Mouse (Mus musculus) T-cell, adult 66 days (primary cell): Measurements from ENCODE around the gene Krtap19-3. TPM values are rescaled to one million over a fixed set of nuclear protein-coding genes. Genes with fewer than 3 reads are reported as not detected.

Experiments
- total RNA-seq, 2 experiments: library from RNA; stranded (reverse); gene quantifications; 3 replicates in 1 of 2; 4 replicates in 1 of 2; pipeline ENCODE4 v1.2.4; 2023

Gene Krtap19-3
- total RNA-seq = not detected

GRCm38 (mm10) chr16:88877938-88878337 lies at the start of gene Krtap19-3:
Krtap19-3 (minus strand) TSS chr16:88878038.

GRCm38 (mm10) chr16:88896357-88896756 lies 18.5 kb upstream of the Krtap19-3 start, which contains the start of gene Krtap19-5:
Krtap19-5 (minus strand) TSS chr16:88896457.

DNA sequence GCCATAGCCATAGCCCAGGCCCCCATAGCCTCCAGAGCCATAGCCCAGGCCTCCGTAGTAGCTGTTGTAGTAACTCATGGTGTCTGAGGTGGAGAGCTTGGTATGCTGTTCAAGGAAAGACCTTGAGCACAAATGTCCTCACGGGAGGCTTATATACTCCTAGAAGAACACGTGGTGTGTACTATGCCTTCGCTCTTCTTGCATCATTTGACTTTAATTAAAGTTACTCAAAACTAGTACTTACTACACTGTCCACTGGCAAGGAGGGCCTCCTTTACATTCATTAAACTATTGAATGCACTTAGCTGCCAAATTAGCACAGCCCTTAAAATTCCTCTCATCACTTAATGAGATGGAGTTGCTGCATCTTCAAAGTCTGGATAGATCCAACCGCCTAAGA lies 7.2 kb upstream of the Krtap19-3 start, which contains the start of gene Krtap19-4:
TSS of gene Krtap19-4 (minus strand) at position 101 of the 400 bp plus-strand sequence.

GRCm38 (mm10) chr16:88874169-88874568 lies 3.7 kb downstream of the Krtap19-3 start, which contains the start of gene Krtap19-2:
Krtap19-2 (minus strand) TSS chr16:88874269.

GRCm38 (mm10) chr16:88869311-88869710 lies 8.5 kb downstream of the Krtap19-3 start, which contains the start of gene Krtap19-1:
Krtap19-1 (minus strand) TSS chr16:88869411.

Other genes starting within 250 kb of the Krtap19-3 start
- gene Krtap26-1, start 230.2 kb downstream of the Krtap19-3 start, total RNA-seq = not detected
- gene Krtap27-1, start 206.4 kb downstream of the Krtap19-3 start, total RNA-seq = not detected
- gene 2310061N02Rik, start 170.1 kb downstream of the Krtap19-3 start, total RNA-seq = not detected
- not detected for gene Krtap13-1, start 149.2 kb downstream of the Krtap19-3 start, total RNA-seq
- gene Krtap13, start 126.4 kb downstream of the Krtap19-3 start, total RNA-seq = not detected
- gene 2310034C09Rik, start 119.2 kb downstream of the Krtap19-3 start, total RNA-seq = not detected
- gene 2310057N15Rik, start 103.8 kb downstream of the Krtap19-3 start, total RNA-seq = not detected
- gene Gm5965, start 100.1 kb downstream of the Krtap19-3 start, total RNA-seq = not detected
- gene Gm20741, start 65.8 kb downstream of the Krtap19-3 start, total RNA-seq = not detected
- not detected for gene Krtap15, start 57.8 kb downstream of the Krtap19-3 start, total RNA-seq
- not detected for gene Krtap14, start 51.9 kb downstream of the Krtap19-3 start, total RNA-seq
- gene Krtap19-1, start 8.6 kb downstream of the Krtap19-3 start, total RNA-seq = not detected
- gene Krtap19-2, start 3.8 kb downstream of the Krtap19-3 start, total RNA-seq = not detected
- gene Krtap19-4, start 7.1 kb upstream of the Krtap19-3 start, total RNA-seq = not detected
- gene Krtap19-5, start 18.4 kb upstream of the Krtap19-3 start, total RNA-seq = not detected
- not detected for gene Krtap19-9b, start 54.2 kb upstream of the Krtap19-3 start, total RNA-seq
- gene Krtap16-3, start 84.8 kb upstream of the Krtap19-3 start, total RNA-seq = not detected
- gene Krtap22-2, start 132.7 kb upstream of the Krtap19-3 start, total RNA-seq = not detected
- gene Gm10229, start 137.2 kb upstream of the Krtap19-3 start, total RNA-seq = not detected
- not detected for gene Krtap6-1, start 153.7 kb upstream of the Krtap19-3 start, total RNA-seq
- gene Gm10228, start 163.4 kb upstream of the Krtap19-3 start, total RNA-seq = not detected
- gene Krtap6-5, start 169.8 kb upstream of the Krtap19-3 start, total RNA-seq = not detected
- gene 1110025L11Rik, start 186.0 kb upstream of the Krtap19-3 start, total RNA-seq = not detected
- not detected for gene Krtap6-3, start 206.0 kb upstream of the Krtap19-3 start, total RNA-seq